Mouse (Mus musculus) activated CD4-positive, CD25-positive, alpha-beta regulatory T cell, adult 4 months (primary cell): ENCODE results near the gene Tyw5. TPM values are rescaled to one million over a fixed set of nuclear protein-coding genes. Genes with fewer than 3 reads are reported as not detected.

ENCODE experiments used
- ATAC-seq: one replicate; pipeline ENCODE4 v1.8.0; 2017
- polyA plus RNA-seq, 2 experiments: library from polyadenylated mRNA; unstranded; fragments of 100-300 nt; shearing (Covaris generic); gene quantifications; one replicate each; pipeline ENCODE4 v1.2.1; 2017

Tyw5 gene
- polyA plus RNA-seq, 2 experiments from 2014 or later = 17.0 to 23.4 TPM

DNA sequence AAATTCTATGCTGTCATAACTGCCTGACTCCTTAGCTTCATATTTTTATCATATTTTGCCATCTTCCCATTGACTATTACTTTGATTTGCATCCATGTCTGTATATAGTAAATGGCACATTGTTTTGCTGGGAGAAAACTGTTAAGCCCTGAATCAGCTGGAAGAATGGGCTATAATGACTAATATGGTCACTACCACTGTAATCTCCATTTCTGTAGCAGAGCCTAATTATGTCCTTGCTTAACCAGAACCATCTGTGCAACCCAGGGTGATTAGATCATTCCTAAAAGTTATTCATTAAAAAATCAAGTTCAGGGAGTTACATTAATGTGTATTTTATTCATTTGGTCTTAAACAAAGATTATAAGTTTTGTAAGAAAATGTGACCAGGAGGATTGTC, 20.4 kb downstream of the Tyw5 start:
- no peak for ATAC-seq

DNA sequence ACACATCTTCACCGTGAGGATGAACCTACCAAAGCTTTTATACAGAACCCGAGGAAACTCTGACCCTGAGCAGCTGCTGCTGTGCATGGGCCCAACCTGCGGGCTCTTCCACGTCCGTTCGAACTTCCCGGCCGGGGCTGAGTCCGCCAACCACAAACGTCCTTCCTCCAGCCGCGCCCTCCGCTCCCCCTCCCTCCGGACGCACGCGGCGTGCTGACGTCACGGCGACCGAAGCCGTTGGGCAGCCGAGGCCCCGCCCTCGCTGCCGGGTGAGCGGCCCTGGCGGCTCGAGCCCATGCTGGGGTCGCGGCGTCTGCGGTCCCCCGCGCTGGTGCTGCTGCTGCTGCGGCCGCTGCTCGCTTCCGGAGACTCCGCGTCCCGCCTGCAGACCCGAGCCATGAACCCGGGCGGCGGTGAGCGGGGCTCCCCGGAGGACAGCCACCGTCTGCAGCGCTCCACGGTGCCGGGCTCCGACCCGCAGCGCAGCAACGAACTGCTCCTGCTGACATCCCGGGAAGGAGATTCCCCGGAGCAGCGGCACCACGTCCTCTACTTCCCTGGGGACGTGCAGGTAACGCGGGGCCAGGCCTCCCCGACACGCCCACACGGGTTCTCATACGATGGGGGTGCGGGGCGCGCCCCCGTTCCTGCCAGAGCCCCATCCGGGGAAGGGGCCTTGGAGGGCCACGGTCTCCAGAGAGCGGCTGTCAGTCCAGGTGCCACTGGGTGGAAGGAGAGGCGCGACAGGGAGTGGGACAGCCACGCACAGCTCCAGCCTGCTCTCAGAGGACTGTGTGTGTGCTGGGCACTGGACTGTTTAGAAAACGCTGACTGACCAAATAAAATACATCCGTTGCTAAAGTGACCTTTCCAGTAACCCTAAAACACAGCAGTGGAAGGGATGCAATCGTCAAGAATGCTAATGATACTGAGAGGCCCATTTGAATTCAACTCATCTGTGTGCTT, 29.2 kb downstream of the Tyw5 start, which contains the start of gene 1700066M21Rik:
Gene 1700066M21Rik (plus strand): TSS at position 245 of the 966 bp plus-strand sequence.
- peak; percentile 79 for ATAC-seq

DNA sequence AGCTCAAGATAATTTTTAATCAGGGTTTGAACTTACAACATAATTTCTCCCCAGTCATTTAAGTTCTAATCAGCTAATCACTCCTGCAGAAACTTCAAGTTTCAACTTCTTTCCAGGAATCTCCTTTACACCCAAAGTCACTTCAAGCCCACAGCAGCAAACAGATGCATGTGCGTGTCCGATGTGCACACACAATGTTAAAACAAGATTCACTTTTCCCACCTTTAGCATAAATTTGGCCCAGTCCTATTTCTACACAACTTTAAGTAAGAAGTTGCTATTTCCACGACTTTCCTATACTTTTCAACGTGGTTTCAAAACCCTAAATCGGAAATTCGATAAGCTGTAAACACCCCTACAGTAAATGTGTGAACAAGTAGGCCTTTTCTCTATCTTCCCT, 30.1 kb downstream of the Tyw5 start:
- peak; percentile 12 for ATAC-seq

DNA sequence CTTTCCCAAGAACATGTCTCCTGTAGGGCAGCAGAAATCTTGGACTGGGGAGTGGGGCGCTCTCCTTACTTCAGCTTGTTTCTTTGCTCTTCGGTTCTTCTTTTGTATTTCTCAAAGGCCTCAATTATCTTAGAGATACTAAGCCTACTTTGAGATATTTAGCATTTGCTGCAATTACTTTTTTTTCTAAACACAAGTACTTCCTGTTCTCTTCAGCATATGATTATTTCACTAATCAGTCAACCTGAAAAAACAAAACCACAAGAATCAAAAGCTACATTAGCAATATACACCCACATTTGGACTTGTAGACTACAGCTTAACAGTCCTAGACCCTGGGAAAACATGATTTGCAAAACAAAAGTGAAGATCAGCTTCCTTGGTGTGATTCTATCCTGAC, 31.6 kb downstream of the Tyw5 start:
- no peak for ATAC-seq

DNA sequence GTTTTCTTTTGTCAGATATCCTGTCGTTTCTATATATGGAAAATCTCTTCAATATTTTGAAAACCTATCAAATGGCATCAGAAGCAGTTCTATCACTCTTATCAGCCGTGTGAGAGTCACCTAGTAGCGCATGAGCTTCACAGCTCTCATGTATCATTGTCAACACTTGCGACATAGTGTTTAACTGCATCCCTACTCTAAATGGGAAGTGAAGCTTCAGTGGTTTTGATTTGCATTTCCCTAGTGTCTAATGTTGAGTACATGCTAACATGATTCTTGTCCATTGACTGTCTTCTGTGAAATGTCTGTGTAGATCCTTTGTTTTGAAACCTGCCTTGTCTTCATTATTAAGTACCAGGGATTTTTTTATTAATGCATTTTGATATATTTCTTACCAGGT, 36.5 kb downstream of the Tyw5 start:
- no peak for ATAC-seq

DNA sequence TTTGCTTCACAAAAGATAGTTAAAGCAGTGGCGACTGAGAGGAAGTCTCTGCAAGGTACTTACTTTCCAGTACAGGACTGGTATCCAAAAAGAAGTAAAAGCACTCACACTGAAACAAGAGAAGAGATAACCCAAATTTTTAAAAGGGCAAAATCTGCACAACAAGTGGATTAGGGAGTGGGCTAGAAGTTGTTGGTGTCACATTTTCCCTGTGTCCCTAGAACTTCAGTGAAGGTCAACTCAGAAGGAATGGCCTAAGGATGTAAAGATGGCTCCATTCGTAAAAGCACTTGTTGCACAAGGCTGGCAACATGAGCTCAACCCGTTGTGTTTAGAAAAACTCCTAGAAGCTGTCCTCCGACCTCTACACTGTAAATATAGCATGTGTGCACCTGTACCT, 37.8 kb downstream of the Tyw5 start:
- no peak for ATAC-seq

DNA sequence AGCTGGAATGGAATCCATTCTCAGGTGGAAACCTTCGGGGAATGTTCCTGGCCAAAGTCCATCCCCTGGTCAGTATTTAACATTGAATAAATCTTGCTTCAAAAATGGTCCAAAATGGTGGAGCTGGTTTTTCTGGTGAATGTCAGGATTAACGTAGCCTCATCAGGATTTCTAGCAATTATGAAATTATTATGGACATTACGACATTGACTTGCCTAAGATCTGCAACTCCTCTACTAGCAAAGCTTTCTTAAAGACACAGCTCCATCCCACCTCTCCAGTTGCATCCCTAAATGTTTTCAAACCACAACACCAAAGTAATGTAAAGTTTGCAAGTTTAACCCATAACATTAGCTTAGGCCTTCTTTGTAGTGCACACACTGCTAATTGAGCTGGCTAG, 39.5 kb downstream of the Tyw5 start:
- ATAC-seq = no peak

DNA sequence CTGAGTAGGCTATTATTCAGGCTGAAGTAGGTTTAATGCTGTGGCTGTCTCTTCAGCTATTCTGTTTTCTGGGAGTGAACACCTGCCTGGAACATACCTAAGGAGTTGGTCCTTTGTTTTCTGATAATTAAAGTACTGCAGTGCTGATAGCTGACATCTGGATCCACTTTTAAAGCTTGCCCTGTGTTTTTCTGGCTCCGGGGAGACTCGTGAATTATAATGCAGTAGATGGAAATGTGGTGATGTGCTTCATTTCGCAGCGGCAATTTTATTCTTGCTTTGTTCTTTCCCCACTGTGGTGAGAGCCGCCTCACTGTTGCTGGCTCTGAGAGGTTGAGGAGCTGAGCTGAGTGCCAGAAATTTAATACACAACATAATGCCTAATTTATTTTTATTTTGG, 48.4 kb downstream of the Tyw5 start:
- ATAC-seq = no peak

DNA sequence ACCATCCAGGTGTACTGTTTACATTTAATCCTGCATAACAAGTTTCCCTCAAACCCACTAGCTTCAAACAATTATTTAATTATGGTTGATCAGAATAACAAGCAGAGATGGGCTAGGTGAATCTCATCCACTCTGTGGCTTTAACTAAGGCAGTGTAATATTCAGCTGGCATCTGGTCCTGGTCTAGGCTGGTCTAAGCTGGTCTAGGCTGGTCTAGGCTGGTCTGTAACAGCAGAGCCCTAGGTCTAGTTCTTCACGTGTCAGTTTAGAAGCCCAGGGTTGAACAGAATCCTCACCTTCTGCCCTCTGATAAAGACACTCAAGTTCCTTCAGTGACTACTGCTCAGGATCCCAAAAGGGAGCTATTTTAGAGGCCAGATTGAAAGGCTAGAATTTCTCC, 55.0 kb downstream of the Tyw5 start:
- ATAC-seq = no peak

DNA sequence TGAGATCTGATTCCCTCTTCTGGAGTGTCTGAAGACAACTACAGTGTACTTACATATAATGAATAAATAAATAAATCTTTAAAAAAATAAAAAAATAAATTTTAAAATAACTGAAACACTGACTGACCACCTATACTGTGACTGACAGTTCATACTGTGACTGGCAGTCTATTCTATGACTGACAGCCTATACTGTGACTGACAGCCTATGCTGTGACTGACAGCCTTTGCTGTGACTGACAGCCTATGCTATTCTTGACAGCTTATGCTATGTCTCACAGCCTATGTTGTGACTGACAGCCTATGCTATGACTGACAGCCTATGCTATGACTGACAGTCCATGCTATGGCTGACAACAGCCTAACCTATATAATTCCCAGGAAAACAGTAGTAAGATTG, 59.4 kb downstream of the Tyw5 start:
- no peak for ATAC-seq

DNA sequence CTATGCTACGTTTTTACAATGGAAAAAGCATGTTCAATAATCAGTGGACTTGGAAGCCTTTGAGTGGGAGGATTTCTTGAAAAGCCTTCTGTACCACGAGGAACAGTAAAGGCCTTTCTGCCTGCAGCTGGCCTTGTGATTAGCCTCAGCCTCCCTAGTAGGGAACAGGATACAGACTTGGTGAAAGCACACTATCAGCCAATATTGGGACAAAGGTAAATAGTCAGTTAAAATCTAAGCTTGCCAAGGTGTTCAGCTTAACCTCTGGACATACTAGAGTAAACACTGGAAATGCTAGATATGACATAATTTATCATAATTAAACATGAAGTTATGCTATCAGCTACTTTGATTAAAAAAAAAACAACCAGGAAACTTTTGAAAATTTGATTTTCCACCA, 65.7 kb downstream of the Tyw5 start:
- no peak for ATAC-seq

DNA sequence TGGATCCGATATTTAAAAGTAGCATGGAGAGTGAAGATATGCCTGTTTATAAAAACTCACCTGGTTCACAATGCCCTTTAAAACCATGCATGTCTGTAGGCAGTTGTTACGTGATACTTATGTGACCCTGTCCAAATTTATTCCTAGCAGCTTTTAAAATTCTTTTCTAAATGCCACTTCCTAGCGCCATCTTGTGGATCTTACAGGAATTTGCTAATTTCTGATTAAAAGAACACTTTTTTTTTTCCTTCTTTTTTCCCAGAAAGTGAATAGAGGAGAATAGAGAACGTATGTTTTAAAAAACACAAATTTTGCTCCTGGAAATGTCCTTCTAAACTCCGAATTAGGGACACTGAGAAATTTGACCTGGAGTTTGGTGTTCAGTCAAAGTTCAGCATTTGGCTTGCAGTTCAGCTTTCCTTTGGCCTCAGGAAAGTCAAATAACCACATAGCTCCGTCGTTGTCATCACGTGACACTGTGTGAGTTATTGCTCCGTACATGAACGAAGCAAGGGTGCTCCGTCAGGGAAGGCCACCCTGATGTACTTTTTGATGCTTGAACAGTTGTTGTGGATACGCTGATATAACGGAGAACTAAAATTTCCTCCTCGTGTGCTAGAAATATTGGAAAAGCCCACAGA, 67.6 kb downstream of the Tyw5 start:
- ATAC-seq = no peak

Other genes starting within 250 kb of the Tyw5 start
- gene 1700066M21Rik, start 29.5 kb downstream of the Tyw5 start, polyA plus RNA-seq = 1 to 10 TPM; 3.9 to 4.3 TPM
- 10 to 100 TPM in 1 of 2 experiments, 1 to 10 TPM in 1; 9.5 to 10.4 TPM for gene Maip1, start 773 bp downstream of the Tyw5 start, polyA plus RNA-seq